Mouse (Mus musculus): ENCODE measurements around the gene Cldn9. TPM values are rescaled to one million over a fixed set of nuclear protein-coding genes. Genes with fewer than 3 reads are reported as not detected.

The Cldn9 gene
- polyA plus RNA-seq, 1 experiment from 2014 or later, result 0.11 TPM

- Histone ChIP-seq H3K27ac (no peak overlapping the region), H3K9ac (no peak overlapping the region), H3K4me3 (no peak overlapping the region), H3K4me2 (no peak overlapping the region), H3K4me1 (peaks cover 5% of the 10 kb centered on the region; the same call in 1 of the 2 replicates), H3K36me3 (no peaks in the 10 kb centered on the region), H3K9me3 (replicated peaks) (no peaks in the 10 kb centered on the region), H3K27me3 (replicated peaks) (peaks cover 79% of the 10 kb centered on the region)
- WGBS (ENCODE audit: insufficient replicate concordance), result 64% methylated on average over 7 of the region's 7 CpGs
- ATAC-seq, result no peak
Observed at GRCm38 (mm10) chr17:23704741-23705140, 20.9 kb upstream of the Cldn9 start.

DNA sequence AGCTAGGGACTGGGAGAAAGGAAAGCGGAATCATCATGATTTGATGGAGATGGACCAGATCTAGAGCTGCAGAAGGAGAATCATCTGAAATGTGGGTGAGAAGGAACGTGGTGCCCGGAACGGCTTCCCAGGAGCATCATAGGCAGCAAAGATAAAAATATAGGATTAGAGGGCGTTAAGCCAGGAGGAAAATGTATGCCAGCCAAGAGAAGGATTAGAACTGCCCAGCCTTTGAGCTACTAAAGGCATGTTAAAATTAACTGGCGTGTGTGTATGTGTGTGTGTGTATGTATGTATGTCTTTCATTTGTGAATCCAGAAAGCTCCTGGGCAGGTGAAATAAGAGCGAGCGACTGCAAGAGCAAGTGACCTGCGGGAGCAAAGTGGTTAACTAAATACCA, 19.5 kb upstream of the Cldn9 start:
- Histone ChIP-seq H3K27ac (no peak overlapping the region), H3K9me3 (replicated peaks) (no peaks in the 10 kb centered on the region), H3K4me2 (no peak overlapping the region), H3K9ac (no peak overlapping the region), H3K27me3 (replicated peaks) (peaks cover 87% of the 10 kb centered on the region), H3K36me3 (no peaks in the 10 kb centered on the region), H3K4me1 (peaks cover 12% of the 10 kb centered on the region; the same call in 1 of the 2 replicates), H3K4me3 (no peak overlapping the region)
- 66% methylated on average over 9 of the region's 9 CpGs for WGBS (ENCODE audit: insufficient replicate concordance)
- ATAC-seq, result no peak

GRCm38 (mm10) chr17:23700079-23700478, 16.3 kb upstream of the Cldn9 start:
- ATAC-seq, result peak; percentile 85
- no peak overlapping the region for H3K27ac ChIP-seq
- H3K4me3 ChIP-seq, result peak overlapping the region; percentile 64
- 4% methylated on average over 28 of the region's 28 CpGs for WGBS (ENCODE audit: insufficient replicate concordance)
- H3K36me3 ChIP-seq, result no peaks in the 10 kb centered on the region
- H3K9ac ChIP-seq, result peak overlapping the region; percentile 55
- H3K27me3 ChIP-seq (replicated peaks), result peaks cover 89% of the 10 kb centered on the region
- H3K4me1 ChIP-seq, result peaks cover 12% of the 10 kb centered on the region; the same call in 1 of the 2 replicates
- no peaks in the 10 kb centered on the region for H3K9me3 ChIP-seq (replicated peaks)
- H3K4me2 ChIP-seq, result peak overlapping the region; percentile 92

DNA sequence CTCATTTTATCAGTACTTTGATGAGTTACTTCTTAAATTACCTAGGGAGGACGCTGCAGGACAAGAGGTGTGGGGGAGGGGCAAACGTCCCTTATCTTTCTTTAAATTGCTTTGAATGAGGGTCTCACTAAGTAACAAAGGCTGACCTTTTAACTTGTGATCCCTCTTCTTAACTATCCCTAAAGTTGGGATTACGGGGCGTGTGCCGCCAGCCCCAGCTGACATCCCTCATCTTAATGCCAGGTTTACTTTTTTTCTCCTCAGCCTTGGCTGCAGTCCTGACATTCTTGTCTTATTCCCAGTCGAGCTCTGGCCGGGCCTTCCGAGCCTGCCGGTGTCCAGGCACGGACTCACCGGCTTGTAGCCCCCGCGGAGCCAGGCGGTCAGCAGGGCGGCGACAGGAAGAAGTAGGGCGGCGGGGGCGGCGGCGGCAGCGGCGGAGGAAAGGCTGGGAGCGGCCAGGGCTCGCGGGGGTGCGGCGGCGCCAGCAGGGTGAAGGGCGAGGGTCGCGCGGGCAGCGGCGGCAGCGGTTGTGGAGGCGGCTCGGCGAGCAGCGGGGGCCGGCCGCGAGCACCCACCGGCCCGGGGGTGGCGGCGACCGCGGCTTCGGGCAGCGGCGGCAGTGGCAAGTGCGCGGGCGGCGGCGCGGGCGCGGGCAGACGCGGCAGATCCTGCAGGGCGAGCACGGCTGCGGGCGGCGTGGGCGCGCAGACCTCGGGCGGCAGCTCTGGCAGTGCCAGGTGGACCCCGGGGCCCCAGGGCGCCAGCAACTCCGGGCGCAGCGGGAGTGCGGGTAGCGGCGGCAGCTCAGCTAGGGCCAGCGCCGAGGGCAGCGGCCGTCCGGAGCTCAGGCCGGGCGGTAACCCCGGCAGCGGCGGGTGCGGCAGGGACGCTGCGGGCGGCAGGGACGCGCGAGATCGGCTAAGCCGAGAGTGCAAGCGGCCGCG, 15.6 kb upstream of the Cldn9 start:
- Histone ChIP-seq H3K27me3 (replicated peaks) (peaks cover 88% of the 10 kb centered on the region), H3K9me3 (replicated peaks) (no peaks in the 10 kb centered on the region), H3K9ac (peak overlapping the region; percentile 55), H3K4me3 (peak overlapping the region; percentile 64), H3K36me3 (no peaks in the 10 kb centered on the region), H3K27ac (no peak overlapping the region), H3K4me1 (peaks cover 12% of the 10 kb centered on the region; the same call in 1 of the 2 replicates), H3K4me2 (peak overlapping the region; percentile 92)
- 3% methylated on average over 67 of the region's 101 CpGs for WGBS (ENCODE audit: insufficient replicate concordance)
- ATAC-seq, result peak; percentile 30; the same call in 1 of the 2 replicates

DNA sequence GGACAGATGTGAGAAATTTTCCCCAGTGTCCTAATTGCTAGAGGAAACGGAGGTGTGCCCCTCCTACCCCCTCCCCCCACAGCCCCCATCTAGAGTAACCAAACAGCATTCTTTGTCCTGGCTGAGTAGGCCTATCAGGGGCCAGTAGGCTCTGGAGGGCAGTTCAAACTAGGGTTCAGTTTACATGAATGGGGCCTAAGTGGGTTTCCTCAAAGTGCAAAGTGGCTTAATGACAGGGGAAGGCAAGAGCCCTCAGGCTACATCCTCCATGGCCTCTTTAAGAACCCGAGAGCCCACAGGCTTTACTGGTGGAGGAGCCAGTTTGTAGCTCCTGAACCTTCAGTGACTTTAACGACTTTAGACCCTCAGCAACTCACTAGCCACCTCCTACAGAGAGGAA, 12.0 kb upstream of the Cldn9 start:
- Histone ChIP-seq H3K27me3 (replicated peaks) (peaks cover 80% of the 10 kb centered on the region), H3K4me1 (peaks cover 12% of the 10 kb centered on the region; the same call in 1 of the 2 replicates), H3K9ac (no peak overlapping the region), H3K4me3 (no peak overlapping the region), H3K27ac (no peak overlapping the region), H3K4me2 (no peak overlapping the region), H3K36me3 (no peaks in the 10 kb centered on the region), H3K9me3 (replicated peaks) (no peaks in the 10 kb centered on the region)
- WGBS (ENCODE audit: insufficient replicate concordance), result 14% methylated on average over 3 of the region's 3 CpGs
- ATAC-seq, result no peak

GRCm38 (mm10) chr17:23694491-23694890, 10.7 kb upstream of the Cldn9 start:
- H3K27ac ChIP-seq, result no peak overlapping the region
- H3K27me3 ChIP-seq (replicated peaks), result peaks cover 66% of the 10 kb centered on the region
- 50% methylated on average over 1 of the region's 1 CpGs for WGBS (ENCODE audit: insufficient replicate concordance)
- no peak overlapping the region for H3K9ac ChIP-seq
- ATAC-seq, result no peak
- no peaks in the 10 kb centered on the region for H3K36me3 ChIP-seq
- H3K9me3 ChIP-seq (replicated peaks), result no peaks in the 10 kb centered on the region
- H3K4me3 ChIP-seq, result no peak overlapping the region
- peaks cover 4% of the 10 kb centered on the region; the same call in 1 of the 2 replicates for H3K4me1 ChIP-seq
- no peak overlapping the region for H3K4me2 ChIP-seq

DNA sequence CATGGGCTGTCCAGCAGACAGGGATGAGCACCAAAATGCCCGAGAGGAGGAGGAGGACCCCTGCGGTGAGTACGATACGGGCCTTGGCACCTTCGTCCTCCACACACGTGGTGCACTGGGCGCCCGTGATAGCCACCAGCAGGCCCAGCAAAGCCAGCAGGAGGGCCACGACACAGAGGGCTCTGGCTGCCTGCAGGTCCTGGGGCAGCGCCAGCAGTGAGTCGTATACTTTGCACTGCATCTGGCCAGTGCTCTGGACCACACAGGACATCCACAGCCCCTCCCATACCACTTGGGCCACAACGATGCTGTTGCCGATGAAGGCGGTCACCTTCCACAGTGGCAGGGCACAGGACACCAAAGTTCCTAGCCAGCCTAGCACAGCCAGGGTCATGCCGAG, 600 bp downstream of the Cldn9 start:
- Histone ChIP-seq H3K4me1 (peaks cover 5% of the 10 kb centered on the region; the same call in 1 of the 2 replicates), H3K4me2 (no peak overlapping the region), H3K27ac (no peak overlapping the region), H3K9me3 (replicated peaks) (no peaks in the 10 kb centered on the region), H3K36me3 (no peaks in the 10 kb centered on the region), H3K9ac (no peak overlapping the region), H3K4me3 (no peak overlapping the region), H3K27me3 (replicated peaks) (peaks cover 76% of the 10 kb centered on the region)
- WGBS (ENCODE audit: insufficient replicate concordance), result 20% methylated on average over 15 of the region's 15 CpGs
- ATAC-seq, result no peak

DNA sequence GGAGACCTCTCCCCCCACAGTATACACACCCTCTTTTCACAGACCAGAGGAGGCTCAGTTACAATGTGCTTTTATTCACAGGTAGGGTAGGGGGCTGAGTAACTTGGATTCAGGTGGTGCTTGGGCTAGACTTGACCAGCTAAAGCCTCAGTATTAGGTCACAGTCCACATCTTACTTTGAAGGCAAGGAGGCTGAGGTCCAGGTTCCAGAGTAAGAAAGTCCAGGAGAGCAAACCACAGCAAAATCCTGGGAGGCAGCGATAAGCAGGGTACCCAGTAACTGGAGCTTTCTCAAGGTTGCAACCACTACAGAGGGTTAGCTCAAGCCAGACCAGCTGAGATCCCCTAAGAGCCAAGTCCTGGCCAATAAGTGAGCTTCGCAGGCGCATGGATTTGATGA, 1.3 kb downstream of the Cldn9 start:
- H3K9me3 ChIP-seq (replicated peaks), result no peaks in the 10 kb centered on the region
- H3K27me3 ChIP-seq (replicated peaks), result peaks cover 83% of the 10 kb centered on the region
- no peak for ATAC-seq
- no peaks in the 10 kb centered on the region for H3K36me3 ChIP-seq
- no peak overlapping the region for H3K4me2 ChIP-seq
- peaks cover 8% of the 10 kb centered on the region for H3K4me1 ChIP-seq
- H3K4me3 ChIP-seq, result no peak overlapping the region
- H3K9ac ChIP-seq, result no peak overlapping the region
- H3K27ac ChIP-seq, result no peak overlapping the region
- WGBS (ENCODE audit: insufficient replicate concordance), result 57% methylated on average over 3 of the region's 3 CpGs

DNA sequence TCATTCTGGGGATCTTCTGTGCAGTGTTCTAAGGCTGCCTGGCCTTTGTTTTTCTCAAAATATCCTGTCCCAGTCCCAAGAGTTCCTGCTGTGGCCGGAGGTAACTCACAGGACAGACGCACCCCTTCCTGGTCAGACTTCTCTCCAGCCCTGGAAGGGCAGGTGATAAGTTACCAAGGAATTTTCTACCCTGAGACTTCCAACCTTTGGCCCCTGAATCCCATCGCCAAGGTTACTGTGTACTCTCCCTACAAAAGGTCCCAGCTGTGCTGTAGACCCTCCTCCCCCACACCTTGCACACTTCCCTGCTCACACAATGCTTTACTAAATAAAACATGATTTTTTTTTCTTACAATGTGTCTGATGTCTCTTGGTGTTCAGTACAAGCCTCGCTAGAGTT, 1.7 kb downstream of the Cldn9 start:
- H3K4me1 ChIP-seq, result peaks cover 12% of the 10 kb centered on the region
- WGBS (ENCODE audit: insufficient replicate concordance), result 46% methylated on average over 4 of the region's 4 CpGs
- no peak overlapping the region for H3K4me3 ChIP-seq
- H3K36me3 ChIP-seq, result no peaks in the 10 kb centered on the region
- no peak for ATAC-seq
- H3K9me3 ChIP-seq (replicated peaks), result no peaks in the 10 kb centered on the region
- no peak overlapping the region for H3K9ac ChIP-seq
- no peak overlapping the region for H3K27ac ChIP-seq
- peaks cover 87% of the 10 kb centered on the region for H3K27me3 ChIP-seq (replicated peaks)
- no peak overlapping the region for H3K4me2 ChIP-seq

DNA sequence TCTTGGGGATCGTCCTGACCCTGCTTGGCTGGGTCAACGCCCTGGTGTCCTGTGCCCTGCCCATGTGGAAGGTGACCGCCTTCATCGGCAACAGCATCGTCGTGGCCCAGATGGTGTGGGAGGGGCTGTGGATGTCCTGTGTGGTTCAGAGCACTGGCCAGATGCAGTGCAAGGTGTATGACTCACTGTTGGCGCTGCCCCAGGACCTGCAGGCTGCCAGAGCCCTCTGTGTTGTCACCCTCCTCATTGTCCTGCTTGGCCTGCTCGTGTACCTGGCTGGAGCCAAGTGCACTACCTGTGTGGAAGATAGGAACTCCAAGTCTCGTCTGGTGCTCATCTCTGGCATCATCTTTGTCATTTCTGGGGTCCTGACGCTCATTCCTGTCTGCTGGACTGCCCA, 2.7 kb downstream of the Cldn9 start:
- no peaks in the 10 kb centered on the region for H3K36me3 ChIP-seq
- H3K4me2 ChIP-seq, result no peak overlapping the region
- no peak overlapping the region for H3K4me3 ChIP-seq
- no peak overlapping the region for H3K27ac ChIP-seq
- H3K4me1 ChIP-seq, result peaks cover 22% of the 10 kb centered on the region
- H3K9ac ChIP-seq, result no peak overlapping the region
- no peaks in the 10 kb centered on the region for H3K9me3 ChIP-seq (replicated peaks)
- H3K27me3 ChIP-seq (replicated peaks), result peaks cover 97% of the 10 kb centered on the region
- 45% methylated on average over 10 of the region's 10 CpGs for WGBS (ENCODE audit: insufficient replicate concordance)
- ATAC-seq, result no peak

DNA sequence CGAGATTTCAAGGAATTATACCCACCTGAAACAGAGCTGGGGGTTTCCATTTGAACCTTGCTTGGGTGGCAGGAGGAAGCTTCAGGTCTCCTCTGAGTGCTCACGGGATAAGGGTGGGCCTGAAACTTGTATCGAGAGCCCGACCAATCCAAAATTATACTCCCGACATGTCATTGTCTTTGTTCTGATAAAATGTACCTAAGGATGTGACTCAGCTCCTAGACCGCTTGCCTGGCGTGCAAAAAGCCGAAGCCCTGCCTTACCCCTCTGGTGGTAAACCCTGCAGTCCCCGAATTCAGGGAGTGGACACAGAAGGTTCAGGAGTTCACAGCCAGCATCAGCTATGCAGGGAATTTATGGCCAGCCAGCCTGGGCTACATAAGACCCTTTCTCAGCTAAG, 3.5 kb downstream of the Cldn9 start:
- no peaks in the 10 kb centered on the region for H3K9me3 ChIP-seq (replicated peaks)
- peaks cover 100% of the 10 kb centered on the region for H3K27me3 ChIP-seq (replicated peaks)
- H3K4me3 ChIP-seq, result no peak overlapping the region
- H3K9ac ChIP-seq, result no peak overlapping the region
- H3K4me1 ChIP-seq, result peaks cover 30% of the 10 kb centered on the region
- 40% methylated on average over 9 of the region's 9 CpGs for WGBS (ENCODE audit: insufficient replicate concordance)
- H3K36me3 ChIP-seq, result no peaks in the 10 kb centered on the region
- H3K27ac ChIP-seq, result no peak overlapping the region
- no peak overlapping the region for H3K4me2 ChIP-seq
- ATAC-seq, result no peak

DNA sequence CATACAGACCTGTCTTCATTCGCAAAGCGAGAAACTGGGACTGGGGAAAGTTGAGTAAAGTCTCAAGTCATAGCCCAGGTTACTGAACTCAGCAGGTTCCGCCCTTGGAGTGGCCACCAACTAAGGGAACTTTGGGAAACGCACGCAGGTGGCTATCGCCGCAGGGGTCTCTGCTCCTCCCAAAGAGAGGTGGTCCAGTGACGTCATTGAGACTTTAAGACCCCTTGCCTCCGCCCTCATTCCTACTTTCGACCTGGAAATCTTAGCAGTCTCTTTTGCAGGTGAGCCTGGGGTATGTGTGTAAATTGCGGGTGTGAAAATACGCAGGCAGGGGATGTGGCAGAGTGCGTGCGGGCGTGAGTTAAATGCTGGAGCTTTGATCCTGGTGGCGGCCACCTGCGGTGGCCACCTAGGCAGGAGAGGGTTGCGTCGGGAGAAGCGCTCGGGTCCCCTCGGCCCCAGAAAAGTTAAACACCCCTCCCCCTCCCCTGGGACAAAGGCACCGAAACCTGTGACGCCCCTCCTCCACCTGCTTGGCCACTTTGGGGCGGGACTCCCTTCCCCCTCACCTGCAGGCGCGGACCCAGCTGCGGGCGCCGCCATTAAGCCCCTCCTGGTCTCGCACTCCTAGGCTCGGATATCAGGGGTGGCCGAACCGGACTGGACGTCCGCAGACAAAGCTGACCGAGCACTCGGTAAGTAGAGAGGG, 4.5 kb downstream of the Cldn9 start, which contains the start of gene Cldn6:
Gene Cldn6, plus strand, starts transcription at position 123 of the 709 bp plus-strand sequence.
- no peak for ATAC-seq
- Histone ChIP-seq H3K4me2 (peak within 1 kb of the TSS; percentile 48), H3K9me3 (replicated peaks) (no peaks in the 10 kb centered on the region), H3K27ac (no peak within 1 kb of the TSS), H3K4me3 (peak within 1 kb of the TSS; percentile 16; the same call in 1 of the 2 replicates), H3K4me1 (peaks cover 40% of the 10 kb centered on the region), H3K27me3 (replicated peaks) (peaks cover 97% of the 10 kb centered on the region), H3K36me3 (no peaks in the 10 kb centered on the region), H3K9ac (no peak within 1 kb of the TSS)
- WGBS (ENCODE audit: insufficient replicate concordance), result 5% methylated on average over 38 of the region's 38 CpGs

Measured in liver, embryonic 12.5 days (tissue).